Mouse (Mus musculus) liver, embryonic 14.5 days (tissue): ENCODE measurements around the gene Lrrn4. TPM values are rescaled to one million over a fixed set of nuclear protein-coding genes. Genes with fewer than 3 reads are reported as not detected.

Experiments used
- ATAC-seq: fragments of 200-750 bp; cut with Nextera tagmentation; 2 replicates; pipeline ENCODE4 v1.8.0; 2017; ENCODE audit warnings: moderate number of reproducible peaks, mild to moderate bottlenecking, moderate library complexity; ENCODE audit not compliant: insufficient read depth
- DNase-seq, 3 experiments: peaks; one replicate each; pipeline ENCODE4 v3.0.0-alpha.2; 2012 to 2013; ENCODE audit warnings: low read depth in 3 of 3, low spot score in 3 of 3
- H3K27ac ChIP-seq: fragments of 300-500 bp; sonication (generic); 2 replicates; pipeline ENCODE4 v1.5.1; 2014; ENCODE audit warnings: moderate library complexity, mild to moderate bottlenecking, control low read depth, inconsistent platforms
- H3K27me3 ChIP-seq: fragments of 300-500 bp; sonication (generic); 2 replicates; pipeline ENCODE4 v1.6.1; 2014; ENCODE audit warnings: mild to moderate bottlenecking, low read length, moderate library complexity; ENCODE audit not compliant: control insufficient read depth, insufficient read depth
- H3K36me3 ChIP-seq: fragments of 300-500 bp; sonication (generic); replicated peaks from 2 replicates; pipeline ENCODE4 v1.6.1; 2014; ENCODE audit warnings: low read depth; ENCODE audit not compliant: control insufficient read depth, insufficient read depth
- H3K4me1 ChIP-seq, 2 experiments: fragments of 200-500 bp in 1 of 2; fragments of 300-500 bp in 1 of 2; sonication (generic) in 1 of 2; replicated peaks; 2 replicates each; pipeline ENCODE4 v1.6.1; 2012 to 2014; ENCODE audit warnings: antibody characterized with exemption in 1 of 2, inconsistent platforms in 1 of 2, low read length in 1 of 2; ENCODE audit not compliant: control insufficient read depth in 2 of 2, insufficient read depth in 2 of 2
- H3K4me2 ChIP-seq: fragments of 300-500 bp; sonication (generic); 2 replicates; pipeline ENCODE4 v1.6.1; 2014; ENCODE audit warnings: low read depth, mild to moderate bottlenecking, control low read depth, moderate library complexity
- H3K4me3 ChIP-seq, 2 experiments: fragments of 200-500 bp in 1 of 2; fragments of 300-500 bp in 1 of 2; sonication (generic) in 1 of 2; 2 replicates each; pipeline ENCODE4 v1.5.1; 2012 to 2014; ENCODE audit warnings: low read depth in 2 of 2, low read length in 2 of 2, mild to moderate bottlenecking in 2 of 2, control low read depth in 1 of 2, inconsistent platforms in 1 of 2, moderate library complexity in 1 of 2; ENCODE audit not compliant: insufficient read depth in 1 of 2
- H3K9ac ChIP-seq: fragments of 300-500 bp; sonication (generic); replicated peaks from 2 replicates; pipeline ENCODE4 v1.6.1; 2014; ENCODE audit warnings: mild to moderate bottlenecking, control low read depth, moderate library complexity
- H3K9me3 ChIP-seq: fragments of 300-500 bp; sonication (generic); 2 replicates; pipeline ENCODE4 v1.6.1; 2016; ENCODE audit warnings: low read length, mixed read lengths; ENCODE audit not compliant: control insufficient read depth
- CTCF ChIP-seq: IDR thresholded peaks from 2 replicates; pipeline ENCODE4 v1.5.1; 2016; ENCODE audit warnings: antibody characterized with exemption, low read depth, control low read depth
- EP300 ChIP-seq: IDR thresholded peaks from 2 replicates; pipeline ENCODE4 v1.6.1; 2016; ENCODE audit warnings: antibody characterized with exemption, low read depth
- WGBS: fragments of 180-500 bp; shearing (Covaris S2); extraction: QIAGEN DNeasy Blood & Tissue Kit; methylation state at CpG from one replicate; pipeline ENCODE4 v1.1.7; 2014; ENCODE audit not compliant: insufficient replicate concordance; 5-methylcytosine and 5-hydroxymethylcytosine counted together
- polyA plus RNA-seq, 2 experiments: library from polyadenylated mRNA; depleted of rRNA in 1 of 2; stranded (reverse) in 1 of 2; unstranded in 1 of 2; fragments of >200 nt; fragmentation: Nextera tagmentation in 1 of 2; extraction: Ambion mirVana in 1 of 2; gene quantifications; 2 replicates each; pipeline versions ENCODE4 v1.2.1 to v1.2.3; 2012 to 2014

The Lrrn4 gene
- polyA plus RNA-seq, 2 experiments: 0.36 to 0.67 TPM

- WGBS: 75% methylated on average over 4 of the region's 4 CpGs
- no peak overlapping the region for H3K9ac ChIP-seq
- DNase-seq: no peak
Observed at GRCm38 (mm10) chr2:132848361-132848760, 32.3 kb downstream of the Lrrn4 start.

GRCm38 (mm10) chr2:132847581-132847980 is 33.1 kb downstream of the Lrrn4 start:
- Histone ChIP-seq H3K4me3 (peak overlapping the region; percentile 87 to 92), H3K27me3 (no peaks in the 10 kb centered on the region), H3K9ac (peak overlapping the region; percentile 85), H3K9me3 (no peaks in the 10 kb centered on the region), H3K36me3 (no peaks in the 10 kb centered on the region), H3K4me2 (peak overlapping the region; percentile 79), H3K27ac (no peak overlapping the region), H3K4me1 (peaks cover 3 to 8% of the 10 kb centered on the region in 2 experiments; a peak in 3 of 4 replicates)
- ATAC-seq (no peak), DNase-seq (no peak)
- 33% methylated on average over 7 of the region's 7 CpGs for WGBS
- TF ChIP-seq CTCF (no peak), EP300 (no peak)

More at GRCm38 (mm10) chr2:132848361-132848760, 32.3 kb downstream of the Lrrn4 start:
- ATAC-seq: no peak
- Histone ChIP-seq H3K4me2 (no peak overlapping the region), H3K27me3 (no peaks in the 10 kb centered on the region), H3K27ac (no peak overlapping the region), H3K36me3 (no peaks in the 10 kb centered on the region), H3K4me3 (no peak overlapping the region), H3K4me1 (peaks cover 3 to 8% of the 10 kb centered on the region in 2 experiments; a peak in 3 of 4 replicates), H3K9me3 (no peaks in the 10 kb centered on the region)
- TF ChIP-seq EP300 (no peak), CTCF (no peak)

DNA sequence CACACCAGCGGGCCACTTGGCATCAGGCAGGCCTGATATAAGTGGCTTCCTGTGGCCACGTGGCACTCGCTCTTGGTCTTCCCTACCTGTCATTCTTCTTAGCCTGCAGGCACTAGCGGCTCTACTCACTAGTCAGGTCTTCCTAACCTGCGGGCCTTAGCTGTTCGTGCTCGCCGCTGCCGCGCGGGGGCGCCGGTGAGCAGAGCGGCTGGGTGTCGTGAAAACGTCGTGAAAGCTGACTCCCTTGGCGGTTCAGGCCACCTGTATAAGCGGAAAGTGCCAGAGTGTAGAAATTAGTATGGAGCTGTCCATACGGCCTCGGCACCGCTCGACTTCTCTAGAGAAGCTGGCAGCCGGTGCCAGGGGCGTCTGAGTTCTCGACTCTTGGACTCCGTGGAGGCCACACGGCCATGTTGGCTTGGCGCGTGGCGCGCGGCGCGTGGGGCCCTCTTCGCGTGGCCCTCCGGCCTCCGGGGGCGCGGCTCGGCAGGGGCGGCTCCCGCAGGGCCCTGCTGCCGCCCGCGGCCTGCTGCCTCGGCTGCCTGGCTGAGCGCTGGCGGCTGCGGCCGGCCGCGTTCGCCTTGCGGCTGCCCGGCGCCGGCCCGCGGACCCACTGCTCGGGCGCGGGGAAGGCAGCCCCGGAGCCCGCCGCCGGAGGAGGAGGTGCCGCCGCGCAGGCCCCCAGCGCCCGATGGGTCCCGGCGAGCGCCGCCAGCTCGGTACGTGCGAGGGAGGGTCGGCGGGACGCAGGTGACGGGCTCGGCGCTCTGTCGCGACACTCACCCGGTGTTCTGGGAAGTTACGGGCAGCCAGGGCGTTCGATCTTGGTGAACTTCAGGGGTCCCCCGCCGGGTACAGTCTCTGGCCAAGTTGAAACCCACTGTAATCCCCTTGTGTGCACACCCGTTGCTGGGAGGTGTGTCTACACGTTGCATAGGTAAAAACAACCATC is 34.0 kb downstream of the Lrrn4 start, which contains the start of gene Crls1:
Crls1 (plus strand) TSS at position 260 of the 952 bp plus-strand sequence.
- ATAC-seq: peak; percentile 89
- no peaks in the 10 kb centered on the region for H3K36me3 ChIP-seq
- peak within 1 kb of the TSS; percentile 79 for H3K4me2 ChIP-seq
- H3K9me3 ChIP-seq: no peaks in the 10 kb centered on the region
- DNase-seq: peak; percentile 84 to 87 (median 84)
- H3K4me1 ChIP-seq: peaks cover 3 to 7% of the 10 kb centered on the region in 2 experiments; a peak in 3 of 4 replicates
- peak within 1 kb of the TSS; percentile 85 for H3K9ac ChIP-seq
- H3K27ac ChIP-seq: no peak within 1 kb of the TSS; the same call in 1 of the 2 replicates
- H3K4me3 ChIP-seq: peak within 1 kb of the TSS; percentile 87 to 92
- H3K27me3 ChIP-seq: no peaks in the 10 kb centered on the region
- TF ChIP-seq CTCF (peak; percentile 100), EP300 (no peak)
- WGBS: under 1% methylated on average over 94 of the region's 96 CpGs

DNA sequence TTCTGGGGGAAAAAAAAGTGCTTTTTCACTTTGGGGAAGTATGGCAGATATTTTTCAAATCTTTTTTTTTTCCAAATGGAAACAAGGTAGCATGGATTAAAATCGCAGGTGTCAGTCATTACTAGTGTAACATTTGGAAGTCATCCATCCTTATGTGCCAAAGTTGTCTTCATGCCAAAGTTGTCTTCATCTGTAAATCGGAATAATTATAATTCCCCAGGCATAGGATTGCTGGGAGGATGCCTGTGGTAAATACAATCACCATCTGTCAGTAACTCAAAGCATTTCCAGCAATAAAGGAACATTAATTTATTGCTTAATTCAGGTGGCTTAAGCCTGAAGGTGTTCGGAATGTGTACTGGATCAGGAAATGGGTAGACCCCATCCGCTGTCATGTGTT is 39.6 kb downstream of the Lrrn4 start:
- no peak overlapping the region for H3K27ac ChIP-seq
- no peak for DNase-seq
- no peaks in the 10 kb centered on the region for H3K4me1 ChIP-seq
- no peak for TF ChIP-seq CTCF
- TF ChIP-seq EP300: no peak
- no peaks in the 10 kb centered on the region for H3K27me3 ChIP-seq
- WGBS: 72% methylated on average over 4 of the region's 4 CpGs
- no peaks in the 10 kb centered on the region for H3K9me3 ChIP-seq
- H3K36me3 ChIP-seq: peaks cover 4% of the 10 kb centered on the region
- H3K4me2 ChIP-seq: no peak overlapping the region
- no peak overlapping the region for H3K4me3 ChIP-seq
- ATAC-seq: no peak
- no peak overlapping the region for H3K9ac ChIP-seq

Other genes starting within 250 kb of the Lrrn4 start
- gene Shld1, start 194.0 kb downstream of the Lrrn4 start, polyA plus RNA-seq (2012; rRNA removed): 6.3 and 7.1 TPM in 2 replicates
- gene Shld1, start 194.0 kb downstream of the Lrrn4 start, polyA plus RNA-seq (2014; fragmentation: Nextera tagmentation; extraction: Ambion mirVana): 10.1 and 12.3 TPM in 2 replicates
- gene Chgb, start 99.6 kb downstream of the Lrrn4 start, polyA plus RNA-seq (2012; rRNA removed): 0.04 and 0.09 TPM in 2 replicates
- gene Chgb, start 99.6 kb downstream of the Lrrn4 start, polyA plus RNA-seq (2014; fragmentation: Nextera tagmentation; extraction: Ambion mirVana): 0.09 TPM in 1 of 2 replicates, not detected in the other
- 5.4 and 8.3 TPM in 2 replicates for gene Trmt6, start 64.8 kb downstream of the Lrrn4 start, polyA plus RNA-seq (2012; rRNA removed)
- 14.1 and 18.5 TPM in 2 replicates for gene Trmt6, start 64.8 kb downstream of the Lrrn4 start, polyA plus RNA-seq (2014; fragmentation: Nextera tagmentation; extraction: Ambion mirVana)
- gene Mcm8, start 64.8 kb downstream of the Lrrn4 start, polyA plus RNA-seq (2012; rRNA removed): 2.8 and 4.5 TPM in 2 replicates
- 6.9 and 7.5 TPM in 2 replicates for gene Mcm8, start 64.8 kb downstream of the Lrrn4 start, polyA plus RNA-seq (2014; fragmentation: Nextera tagmentation; extraction: Ambion mirVana)
- gene Crls1, start 34.2 kb downstream of the Lrrn4 start, polyA plus RNA-seq (2012; rRNA removed): 8.9 and 10.1 TPM in 2 replicates
- gene Crls1, start 34.2 kb downstream of the Lrrn4 start, polyA plus RNA-seq (2014; fragmentation: Nextera tagmentation; extraction: Ambion mirVana): 9.0 and 14.3 TPM in 2 replicates
- gene Fermt1, start 65.0 kb upstream of the Lrrn4 start, polyA plus RNA-seq (2012; rRNA removed): 0.02 TPM in 2 replicates
- 0.08 TPM in 1 of 2 replicates, not detected in the other for gene Fermt1, start 65.0 kb upstream of the Lrrn4 start, polyA plus RNA-seq (2014; fragmentation: Nextera tagmentation; extraction: Ambion mirVana)